Mouse (Mus musculus) embryonic facial prominence, embryonic 10.5 days (tissue): Measurements from ENCODE around the gene Gm10334. TPM values are rescaled to one million over a fixed set of nuclear protein-coding genes. Genes with fewer than 3 reads are reported as not detected.
"Not testable (repeated sequence)": the region's sequence is repeated elsewhere in the genome, so short reads cannot be mapped to it uniquely, and the experiment has no call there.

Experiments used
- DNase-seq: peaks from one replicate; pipeline ENCODE4 v3.0.0-alpha.2; 2017; ENCODE audit warnings: low spot score
- H3K27ac ChIP-seq: fragments of 300-500 bp; sonication (generic); replicated peaks from 2 replicates; pipeline ENCODE4 v1.5.1; 2016; ENCODE audit warnings: mild to moderate bottlenecking
- H3K27me3 ChIP-seq: fragments of 300-500 bp; sonication (generic); replicated peaks from 2 replicates; pipeline ENCODE4 v1.6.1; 2016; ENCODE audit warnings: low read depth, mild to moderate bottlenecking; ENCODE audit not compliant: poor library complexity, severe bottlenecking
- H3K36me3 ChIP-seq: fragments of 300-500 bp; sonication (generic); replicated peaks from 2 replicates; pipeline ENCODE4 v1.6.1; 2016; ENCODE audit warnings: mild to moderate bottlenecking, moderate library complexity
- H3K4me1 ChIP-seq: fragments of 300-500 bp; sonication (generic); 2 replicates; pipeline ENCODE4 v1.6.1; 2016
- H3K4me3 ChIP-seq: fragments of 300-500 bp; sonication (generic); 2 replicates; pipeline ENCODE4 v1.5.1; 2016; ENCODE audit warnings: mild to moderate bottlenecking, moderate library complexity
- H3K9me3 ChIP-seq: fragments of 300-500 bp; sonication (generic); 2 replicates; pipeline ENCODE4 v1.6.1; 2016; ENCODE audit warnings: mild to moderate bottlenecking
- WGBS: fragments of 180-500 bp; shearing (Covaris S2); methylation state at CpG from one replicate; pipeline ENCODE4 v1.1.7; 2016; 5-methylcytosine and 5-hydroxymethylcytosine counted together
- polyA plus RNA-seq: library from polyadenylated mRNA; unstranded; fragments of >200 nt; fragmentation: Nextera tagmentation; extraction: Ambion mirVana; gene quantifications from 2 replicates; pipeline ENCODE4 v1.2.1, GENCODE M21; 2016

The Gm10334 gene
- polyA plus RNA-seq = not detected in 2 replicates

- not testable (repeated sequence) for H3K4me3 ChIP-seq, H3K27ac ChIP-seq, H3K9me3 ChIP-seq
These were observed at the start of gene Gm10334 for GRCm38 (mm10) chr6:41446045-41446444. Gm10334 (minus strand) TSS chr6:41446145.

GRCm38 (mm10) chr6:41458632-41459031 lies 12.7 kb upstream of the Gm10334 start, which contains the start of gene Prss1:
Prss1 (plus strand) TSS chr6:41458932.
- not testable (repeated sequence) for H3K27ac ChIP-seq, H3K4me3 ChIP-seq, H3K27me3 ChIP-seq, DNase-seq, H3K4me1 ChIP-seq, H3K36me3 ChIP-seq, H3K9me3 ChIP-seq

More at GRCm38 (mm10) chr6:41446045-41446444, at the start of gene Gm10334:
- H3K36me3 ChIP-seq, H3K27me3 ChIP-seq, DNase-seq, H3K4me1 ChIP-seq: not testable (repeated sequence)

- not testable (repeated sequence) for H3K9me3 ChIP-seq, H3K4me3 ChIP-seq, H3K27me3 ChIP-seq, H3K27ac ChIP-seq, H3K4me1 ChIP-seq, H3K36me3 ChIP-seq, DNase-seq
- 83% methylated on average over 2 of the region's 2 CpGs for WGBS
These were observed 3.7 kb downstream of the Gm10334 start for GRCm38 (mm10) chr6:41442261-41442660.

Other genes starting within 250 kb of the Gm10334 start
- not detected in 2 replicates for gene Try4, start 143.9 kb downstream of the Gm10334 start, polyA plus RNA-seq
- gene Try5, start 129.3 kb downstream of the Gm10334 start, polyA plus RNA-seq = not detected in 2 replicates
- gene Try10, start 92.0 kb downstream of the Gm10334 start, polyA plus RNA-seq = not detected in 2 replicates
- gene Prss3, start 68.5 kb downstream of the Gm10334 start, polyA plus RNA-seq = not detected in 2 replicates
- gene Gm5771, start 53.8 kb downstream of the Gm10334 start, polyA plus RNA-seq = not detected in 2 replicates
- gene Prss1, start 12.8 kb upstream of the Gm10334 start, polyA plus RNA-seq = not detected in 2 replicates
- gene Prss2, start 75.6 kb upstream of the Gm10334 start, polyA plus RNA-seq = not detected in 2 replicates
- gene Ephb6, start 159.3 kb upstream of the Gm10334 start, polyA plus RNA-seq = 16.8 and 18.3 TPM in 2 replicates
- 0.36 and 0.45 TPM in 2 replicates for gene Trpv6, start 190.3 kb upstream of the Gm10334 start, polyA plus RNA-seq
- not detected in 2 replicates for gene Trpv5, start 234.6 kb upstream of the Gm10334 start, polyA plus RNA-seq
- not detected in 2 replicates for gene Llcfc1, start 238.3 kb upstream of the Gm10334 start, polyA plus RNA-seq